Mouse (Mus musculus): ENCODE results near the gene Trank1. TPM values are rescaled to one million over a fixed set of nuclear protein-coding genes. Genes with fewer than 3 reads are reported as not detected.

Gene Trank1
- polyA plus RNA-seq, 1 experiment from 2014 or later = 5.9 TPM

- Histone ChIP-seq H3K4me2 (ENCODE audit: low read length) (no peak overlapping the region), H3K36me3 (ENCODE audit: control insufficient read depth, insufficient read depth, low read length) (no peaks in the 10 kb centered on the region), H3K27me3 (replicated peaks; ENCODE audit: control insufficient read depth, insufficient read depth, low read length) (no peaks in the 10 kb centered on the region), H3K27ac (ENCODE audit: low read depth, low read length) (no peak overlapping the region), H3K9me3 (replicated peaks; ENCODE audit: control insufficient read depth, low read length) (no peaks in the 10 kb centered on the region), H3K4me3 (ENCODE audit: low read depth, low read length) (no peak overlapping the region), H3K4me1 (ENCODE audit: control insufficient read depth, insufficient read depth, low read length) (no peaks in the 10 kb centered on the region), H3K9ac (ENCODE audit: low read length) (no peak overlapping the region)
- DNase-seq (ENCODE audit: low spot score) = no peak
- no peak for ATAC-seq
- WGBS = 94% methylated on average over 6 of the region's 6 CpGs
Observed at GRCm38 (mm10) chr9:111294911-111295310, 16.6 kb upstream of the Trank1 start.

- no peak overlapping the region for H3K4me3 ChIP-seq (ENCODE audit: low read depth, low read length)
- no peaks in the 10 kb centered on the region for H3K9me3 ChIP-seq (replicated peaks; ENCODE audit: control insufficient read depth, low read length)
- no peaks in the 10 kb centered on the region for H3K4me1 ChIP-seq (ENCODE audit: control insufficient read depth, insufficient read depth, low read length)
- no peak for DNase-seq (ENCODE audit: low spot score)
- H3K4me2 ChIP-seq (ENCODE audit: low read length) = no peak overlapping the region
- H3K36me3 ChIP-seq (ENCODE audit: control insufficient read depth, insufficient read depth, low read length) = no peaks in the 10 kb centered on the region
- H3K9ac ChIP-seq (ENCODE audit: low read length) = no peak overlapping the region
- H3K27me3 ChIP-seq (replicated peaks; ENCODE audit: control insufficient read depth, insufficient read depth, low read length) = no peaks in the 10 kb centered on the region
- no peak for ATAC-seq
- 54% methylated on average over 2 of the region's 2 CpGs for WGBS
- no peak overlapping the region for H3K27ac ChIP-seq (ENCODE audit: low read depth, low read length)
Observed at GRCm38 (mm10) chr9:111295323-111295722, 16.2 kb upstream of the Trank1 start.

GRCm38 (mm10) chr9:111296433-111296832 lies 15.1 kb upstream of the Trank1 start:
- Histone ChIP-seq H3K27ac (ENCODE audit: low read depth, low read length) (no peak overlapping the region), H3K27me3 (replicated peaks; ENCODE audit: control insufficient read depth, insufficient read depth, low read length) (no peaks in the 10 kb centered on the region), H3K4me1 (ENCODE audit: control insufficient read depth, insufficient read depth, low read length) (no peaks in the 10 kb centered on the region), H3K4me2 (ENCODE audit: low read length) (no peak overlapping the region), H3K36me3 (ENCODE audit: control insufficient read depth, insufficient read depth, low read length) (no peaks in the 10 kb centered on the region), H3K4me3 (ENCODE audit: low read depth, low read length) (no peak overlapping the region), H3K9ac (ENCODE audit: low read length) (no peak overlapping the region), H3K9me3 (replicated peaks; ENCODE audit: control insufficient read depth, low read length) (no peaks in the 10 kb centered on the region)
- DNase-seq (ENCODE audit: low spot score) = no peak
- ATAC-seq = no peak
- 75% methylated on average over 7 of the region's 7 CpGs for WGBS

GRCm38 (mm10) chr9:111298606-111299005 lies 12.9 kb upstream of the Trank1 start:
- 86% methylated on average over 2 of the region's 2 CpGs for WGBS
- no peak overlapping the region for H3K27ac ChIP-seq (ENCODE audit: low read depth, low read length)
- H3K9ac ChIP-seq (ENCODE audit: low read length) = no peak overlapping the region
- DNase-seq (ENCODE audit: low spot score) = no peak
- H3K4me2 ChIP-seq (ENCODE audit: low read length) = no peak overlapping the region
- no peaks in the 10 kb centered on the region for H3K4me1 ChIP-seq (ENCODE audit: control insufficient read depth, insufficient read depth, low read length)
- no peak overlapping the region for H3K4me3 ChIP-seq (ENCODE audit: low read depth, low read length)
- no peaks in the 10 kb centered on the region for H3K36me3 ChIP-seq (ENCODE audit: control insufficient read depth, insufficient read depth, low read length)
- no peaks in the 10 kb centered on the region for H3K27me3 ChIP-seq (replicated peaks; ENCODE audit: control insufficient read depth, insufficient read depth, low read length)
- no peak for ATAC-seq
- no peaks in the 10 kb centered on the region for H3K9me3 ChIP-seq (replicated peaks; ENCODE audit: control insufficient read depth, low read length)

- DNase-seq (ENCODE audit: low spot score) = no peak
- 63% methylated on average over 12 of the region's 12 CpGs for WGBS
- H3K4me1 ChIP-seq (ENCODE audit: control insufficient read depth, insufficient read depth, low read length) = no peaks in the 10 kb centered on the region
- H3K9ac ChIP-seq (ENCODE audit: low read length) = no peak overlapping the region
- H3K36me3 ChIP-seq (ENCODE audit: control insufficient read depth, insufficient read depth, low read length) = no peaks in the 10 kb centered on the region
- no peak overlapping the region for H3K4me2 ChIP-seq (ENCODE audit: low read length)
- H3K27ac ChIP-seq (ENCODE audit: low read depth, low read length) = no peak overlapping the region
- H3K9me3 ChIP-seq (replicated peaks; ENCODE audit: control insufficient read depth, low read length) = no peaks in the 10 kb centered on the region
- no peak overlapping the region for H3K4me3 ChIP-seq (ENCODE audit: low read depth, low read length)
- no peaks in the 10 kb centered on the region for H3K27me3 ChIP-seq (replicated peaks; ENCODE audit: control insufficient read depth, insufficient read depth, low read length)
- no peak for ATAC-seq
Observed at GRCm38 (mm10) chr9:111302196-111302831, 9.2 kb upstream of the Trank1 start.

- no peak for DNase-seq (ENCODE audit: low spot score)
- Histone ChIP-seq H3K9me3 (replicated peaks; ENCODE audit: control insufficient read depth, low read length) (no peaks in the 10 kb centered on the region), H3K4me1 (ENCODE audit: control insufficient read depth, insufficient read depth, low read length) (no peaks in the 10 kb centered on the region), H3K36me3 (ENCODE audit: control insufficient read depth, insufficient read depth, low read length) (no peaks in the 10 kb centered on the region), H3K4me3 (ENCODE audit: low read depth, low read length) (no peak overlapping the region), H3K4me2 (ENCODE audit: low read length) (no peak overlapping the region), H3K9ac (ENCODE audit: low read length) (no peak overlapping the region), H3K27me3 (replicated peaks; ENCODE audit: control insufficient read depth, insufficient read depth, low read length) (no peaks in the 10 kb centered on the region), H3K27ac (ENCODE audit: low read depth, low read length) (no peak overlapping the region)
- ATAC-seq = no peak
- 95% methylated on average over 6 of the region's 6 CpGs for WGBS
Observed at GRCm38 (mm10) chr9:111304036-111304435, 7.5 kb upstream of the Trank1 start.

GRCm38 (mm10) chr9:111306142-111306541 lies 5.4 kb upstream of the Trank1 start:
- 89% methylated on average over 7 of the region's 7 CpGs for WGBS
- no peaks in the 10 kb centered on the region for H3K36me3 ChIP-seq (ENCODE audit: control insufficient read depth, insufficient read depth, low read length)
- H3K27ac ChIP-seq (ENCODE audit: low read depth, low read length) = no peak overlapping the region
- peaks cover 8% of the 10 kb centered on the region; the same call in 1 of the 2 replicates for H3K9me3 ChIP-seq (replicated peaks; ENCODE audit: control insufficient read depth, low read length)
- no peak overlapping the region for H3K4me3 ChIP-seq (ENCODE audit: low read depth, low read length)
- H3K4me1 ChIP-seq (ENCODE audit: control insufficient read depth, insufficient read depth, low read length) = no peaks in the 10 kb centered on the region
- DNase-seq (ENCODE audit: low spot score) (no peak), ATAC-seq (no peak)
- peaks cover 14% of the 10 kb centered on the region for H3K27me3 ChIP-seq (replicated peaks; ENCODE audit: control insufficient read depth, insufficient read depth, low read length)
- no peak overlapping the region for H3K4me2 ChIP-seq (ENCODE audit: low read length)
- no peak overlapping the region for H3K9ac ChIP-seq (ENCODE audit: low read length)

GRCm38 (mm10) chr9:111311843-111312441 lies 403 bp downstream of the Trank1 start:
- Histone ChIP-seq H3K27me3 (replicated peaks; ENCODE audit: control insufficient read depth, insufficient read depth, low read length) (peaks cover 41% of the 10 kb centered on the region), H3K4me2 (ENCODE audit: low read length) (peak overlapping the region; percentile 88)
- no peak for DNase-seq (ENCODE audit: low spot score)

GRCm38 (mm10) chr9:111312442-111313141 lies 1.1 kb downstream of the Trank1 start:
- Histone ChIP-seq H3K27me3 (replicated peaks; ENCODE audit: control insufficient read depth, insufficient read depth, low read length) (peaks cover 41% of the 10 kb centered on the region), H3K9me3 (replicated peaks; ENCODE audit: control insufficient read depth, low read length) (peaks cover 8% of the 10 kb centered on the region; the same call in 1 of the 2 replicates), H3K27ac (ENCODE audit: low read depth, low read length) (no peak overlapping the region), H3K36me3 (ENCODE audit: control insufficient read depth, insufficient read depth, low read length) (no peaks in the 10 kb centered on the region), H3K4me3 (ENCODE audit: low read depth, low read length) (peak overlapping the region; percentile 48), H3K9ac (ENCODE audit: low read length) (peak overlapping the region; percentile 59), H3K4me2 (ENCODE audit: low read length) (peak overlapping the region; percentile 88), H3K4me1 (ENCODE audit: control insufficient read depth, insufficient read depth, low read length) (0 out of 2 replicates have a peak, but pooled peaks cover 3% of the 10 kb centered on the region)
- ATAC-seq (peak; percentile 71), DNase-seq (ENCODE audit: low spot score) (peak; percentile 29)
- 1% methylated on average over 46 of the region's 59 CpGs for WGBS

More at GRCm38 (mm10) chr9:111311843-111312441, 403 bp downstream of the Trank1 start:
- Histone ChIP-seq H3K4me3 (ENCODE audit: low read depth, low read length) (peak overlapping the region; percentile 48), H3K9ac (ENCODE audit: low read length) (peak overlapping the region; percentile 59), H3K9me3 (replicated peaks; ENCODE audit: control insufficient read depth, low read length) (peaks cover 8% of the 10 kb centered on the region; the same call in 1 of the 2 replicates), H3K27ac (ENCODE audit: low read depth, low read length) (no peak overlapping the region), H3K36me3 (ENCODE audit: control insufficient read depth, insufficient read depth, low read length) (no peaks in the 10 kb centered on the region), H3K4me1 (ENCODE audit: control insufficient read depth, insufficient read depth, low read length) (0 out of 2 replicates have a peak, but pooled peaks cover 3% of the 10 kb centered on the region)
- under 1% methylated on average over 62 of the region's 98 CpGs for WGBS
- ATAC-seq = peak; percentile 70
